Mouse (Mus musculus): Measurements from ENCODE around the gene Cit. TPM values are rescaled to one million over a fixed set of nuclear protein-coding genes. Genes with fewer than 3 reads are reported as not detected.
"Not testable (repeated sequence)": the region's sequence is repeated elsewhere in the genome, so short reads cannot be mapped to it uniquely, and the experiment has no call there.

The Cit gene
- total RNA-seq, 1 experiment: 43.4 TPM

GRCm38 (mm10) chr5:115817022-115817421, 28.1 kb upstream of the Cit start:
- Histone ChIP-seq H3K4me1 (ENCODE audit: control insufficient read depth in 2 of 2, insufficient read depth in 2 of 2, low read length in 2 of 2, poor library complexity in 1 of 2) (peaks cover 0 to 5% of the 10 kb centered on the region in 2 experiments; a peak in 2 of 4 replicates), H3K9me3 (ENCODE audit: control insufficient read depth, insufficient read depth, low read depth, low read length) (no peaks in the 10 kb centered on the region), H3K27ac (ENCODE audit: insufficient read depth, low read depth, low read length, poor library complexity, severe bottlenecking) (no peak overlapping the region), H3K36me3 (ENCODE audit: control insufficient read depth, insufficient read depth, low read length, poor library complexity, severe bottlenecking) (no peaks in the 10 kb centered on the region), H3K4me3 (ENCODE audit: insufficient read depth in 1 of 2, low read depth in 1 of 2, low read length in 2 of 2, poor library complexity in 1 of 2, severe bottlenecking in 1 of 2) (no peak overlapping the region), H3K9ac (ENCODE audit: insufficient read depth, low read depth, low read length, poor library complexity, severe bottlenecking) (no peak overlapping the region)
- in situ Hi-C loops (cut with MboI; ENCODE audit: low sequenced_read_pairs in 2 of 2, unreplicated experiment in 2 of 2): no loop called here
- DNase-seq (ENCODE audit: low read depth, low spot score): no peak
- no peak for TF ChIP-seq HCFC1 (IDR thresholded peaks at IDR 0.05; ENCODE audit: borderline replicate concordance, insufficient read depth, low read length)
- TF ChIP-seq ZC3H11A (IDR thresholded peaks at IDR 0.05; ENCODE audit: borderline replicate concordance, low read depth, low read length): no peak
- TF ChIP-seq CHD2 (IDR thresholded peaks at IDR 0.05; ENCODE audit: low read depth, low read length): no peak
- TF ChIP-seq MAFK (IDR thresholded peaks at IDR 0.05; ENCODE audit: insufficient read depth, low read depth, low read length): no peak
- no peak for TF ChIP-seq ZNF384 (IDR thresholded peaks at IDR 0.05; ENCODE audit: low read depth, low read length)

GRCm38 (mm10) chr5:115817655-115818054, 27.4 kb upstream of the Cit start:
- H3K36me3 ChIP-seq (ENCODE audit: control insufficient read depth, insufficient read depth, low read length, poor library complexity, severe bottlenecking); H3K9ac ChIP-seq (ENCODE audit: insufficient read depth, low read depth, low read length, poor library complexity, severe bottlenecking); DNase-seq (ENCODE audit: low read depth, low spot score); H3K4me3 ChIP-seq (ENCODE audit: insufficient read depth in 1 of 2, low read depth in 1 of 2, low read length in 2 of 2, poor library complexity in 1 of 2, severe bottlenecking in 1 of 2); H3K27ac ChIP-seq (ENCODE audit: insufficient read depth, low read depth, low read length, poor library complexity, severe bottlenecking); H3K9me3 ChIP-seq (ENCODE audit: control insufficient read depth, insufficient read depth, low read depth, low read length); in situ Hi-C loops (cut with MboI; ENCODE audit: low sequenced_read_pairs in 2 of 2, unreplicated experiment in 2 of 2); H3K4me1 ChIP-seq (ENCODE audit: control insufficient read depth in 2 of 2, insufficient read depth in 2 of 2, low read length in 2 of 2, poor library complexity in 1 of 2): not testable (repeated sequence)

- Histone ChIP-seq H3K4me1 (ENCODE audit: control insufficient read depth in 2 of 2, insufficient read depth in 2 of 2, low read length in 2 of 2, poor library complexity in 1 of 2) (peaks cover 0 to 5% of the 10 kb centered on the region in 2 experiments; a peak in 2 of 4 replicates), H3K27ac (ENCODE audit: insufficient read depth, low read depth, low read length, poor library complexity, severe bottlenecking) (no peak overlapping the region), H3K36me3 (ENCODE audit: control insufficient read depth, insufficient read depth, low read length, poor library complexity, severe bottlenecking) (no peaks in the 10 kb centered on the region), H3K4me3 (ENCODE audit: insufficient read depth in 1 of 2, low read depth in 1 of 2, low read length in 2 of 2, poor library complexity in 1 of 2, severe bottlenecking in 1 of 2) (no peak overlapping the region), H3K9me3 (ENCODE audit: control insufficient read depth, insufficient read depth, low read depth, low read length) (no peaks in the 10 kb centered on the region), H3K9ac (ENCODE audit: insufficient read depth, low read depth, low read length, poor library complexity, severe bottlenecking) (no peak overlapping the region)
- peak; percentile 79 for DNase-seq (ENCODE audit: low read depth, low spot score)
- in situ Hi-C loops (cut with MboI; ENCODE audit: low sequenced_read_pairs in 2 of 2, unreplicated experiment in 2 of 2): no loop called here
- TF ChIP-seq CHD2 (IDR thresholded peaks at IDR 0.05; ENCODE audit: low read depth, low read length) (no peak), ZC3H11A (IDR thresholded peaks at IDR 0.05; ENCODE audit: borderline replicate concordance, low read depth, low read length) (no peak), ZNF384 (IDR thresholded peaks at IDR 0.05; ENCODE audit: low read depth, low read length) (no peak), MAFK (IDR thresholded peaks at IDR 0.05; ENCODE audit: insufficient read depth, low read depth, low read length) (no peak), HCFC1 (IDR thresholded peaks at IDR 0.05; ENCODE audit: borderline replicate concordance, insufficient read depth, low read length) (no peak)
Observed at GRCm38 (mm10) chr5:115819966-115820365, 25.1 kb upstream of the Cit start.

- H3K9me3 ChIP-seq (ENCODE audit: control insufficient read depth, insufficient read depth, low read depth, low read length): no peaks in the 10 kb centered on the region
- in situ Hi-C loops (cut with MboI; ENCODE audit: low sequenced_read_pairs in 2 of 2, unreplicated experiment in 2 of 2): no loop called here
- H3K27ac ChIP-seq (ENCODE audit: insufficient read depth, low read depth, low read length, poor library complexity, severe bottlenecking): no peak overlapping the region
- no peaks in the 10 kb centered on the region for H3K36me3 ChIP-seq (ENCODE audit: control insufficient read depth, insufficient read depth, low read length, poor library complexity, severe bottlenecking)
- peak; percentile 62 for DNase-seq (ENCODE audit: low read depth, low spot score)
- no peak overlapping the region for H3K9ac ChIP-seq (ENCODE audit: insufficient read depth, low read depth, low read length, poor library complexity, severe bottlenecking)
- peaks cover 0 to 5% of the 10 kb centered on the region in 2 experiments; a peak in 2 of 4 replicates for H3K4me1 ChIP-seq (ENCODE audit: control insufficient read depth in 2 of 2, insufficient read depth in 2 of 2, low read length in 2 of 2, poor library complexity in 1 of 2)
- peak overlapping the region in 1 of 2 experiments; percentile 41; a peak in 1 of 4 replicates for H3K4me3 ChIP-seq (ENCODE audit: insufficient read depth in 1 of 2, low read depth in 1 of 2, low read length in 2 of 2, poor library complexity in 1 of 2, severe bottlenecking in 1 of 2)
- TF ChIP-seq ZC3H11A (IDR thresholded peaks at IDR 0.05; ENCODE audit: borderline replicate concordance, low read depth, low read length) (no peak), MAFK (IDR thresholded peaks at IDR 0.05; ENCODE audit: insufficient read depth, low read depth, low read length) (no peak), ZNF384 (IDR thresholded peaks at IDR 0.05; ENCODE audit: low read depth, low read length) (no peak), HCFC1 (IDR thresholded peaks at IDR 0.05; ENCODE audit: borderline replicate concordance, insufficient read depth, low read length) (no peak), CHD2 (IDR thresholded peaks at IDR 0.05; ENCODE audit: low read depth, low read length) (no peak)
Observed at GRCm38 (mm10) chr5:115821200-115821599, 23.9 kb upstream of the Cit start.

GRCm38 (mm10) chr5:115821910-115822309, 23.2 kb upstream of the Cit start:
- in situ Hi-C loops (cut with MboI; ENCODE audit: low sequenced_read_pairs in 2 of 2, unreplicated experiment in 2 of 2): no loop called here
- Histone ChIP-seq H3K4me1 (ENCODE audit: control insufficient read depth in 2 of 2, insufficient read depth in 2 of 2, low read length in 2 of 2, poor library complexity in 1 of 2) (peaks cover 0 to 5% of the 10 kb centered on the region in 2 experiments; a peak in 2 of 4 replicates), H3K36me3 (ENCODE audit: control insufficient read depth, insufficient read depth, low read length, poor library complexity, severe bottlenecking) (no peaks in the 10 kb centered on the region), H3K9me3 (ENCODE audit: control insufficient read depth, insufficient read depth, low read depth, low read length) (no peaks in the 10 kb centered on the region), H3K27ac (ENCODE audit: insufficient read depth, low read depth, low read length, poor library complexity, severe bottlenecking) (no peak overlapping the region), H3K9ac (ENCODE audit: insufficient read depth, low read depth, low read length, poor library complexity, severe bottlenecking) (no peak overlapping the region; the same call in 1 of the 2 replicates), H3K4me3 (ENCODE audit: insufficient read depth in 1 of 2, low read depth in 1 of 2, low read length in 2 of 2, poor library complexity in 1 of 2, severe bottlenecking in 1 of 2) (peak overlapping the region in 1 of 2 experiments; percentile 41; a peak in 2 of 4 replicates)
- DNase-seq (ENCODE audit: low read depth, low spot score): no peak
- peak; percentile 77 for TF ChIP-seq CHD2 (IDR thresholded peaks at IDR 0.05; ENCODE audit: low read depth, low read length)
- no peak for TF ChIP-seq MAFK (IDR thresholded peaks at IDR 0.05; ENCODE audit: insufficient read depth, low read depth, low read length)

Data from ES-E14 (cell line).